Comparison of ENCODE assay signal across 17 mouse cellular contexts in genomic region chr1:51875462-51876225, GRCm38 (mm10). TPM values are rescaled to one million over a fixed set of nuclear protein-coding genes. Genes with fewer than 3 reads are reported as not detected.
A peak's percentile ranks its signal among the peaks of the same experiment; 100 is the strongest.
DNase-seq lines count a peak whose midpoint lies in the region; ATAC-seq lines count a peak whose summit lies in the region.
"Had no signal": no experiment of that assay in that cellular context is flagged by ENCODE, and none has a peak within 500 bp of the region (broad histone marks: within the 10 kb centered on the region; RNA-seq: fewer than 3 reads in every experiment).

No protein-coding gene starts in this region.

- no peak overlapping the region for H3K9ac ChIP-seq in heart, embryonic 13.5 days
- H3K9ac ChIP-seq: heart, embryonic 12.5 days; intestine, embryonic 15.5 days; midbrain, embryonic 12.5 days had no signal

- no peaks in the 10 kb centered on the region for H3K27me3 ChIP-seq in heart, embryonic 13.5 days (replicated peaks)
- H3K27me3 ChIP-seq: heart, embryonic 12.5 days; intestine, embryonic 15.5 days; midbrain, embryonic 12.5 days had no signal

- no peak for DNase-seq in heart, postnatal 36 days
- peak; percentile 41 to 54 for DNase-seq in right cerebral cortex, postnatal 10 days (ENCODE audit: low spot score in 2 of 2)
- no peak for DNase-seq in right cerebral cortex, postnatal 4 days
- DNase-seq in naive thymus-derived CD4-positive, alpha-beta T cell, adult 2 months (ENCODE audit: low read depth) = peak; percentile 13
- no peak for DNase-seq in kidney, adult 11 months
- no peak for DNase-seq in urinary bladder, postnatal 10 days (ENCODE audit: low spot score)
- DNase-seq: B cell, adult 2 months; cerebellum, adult 18-20 months; kidney, postnatal 10 days; lung, adult 2 months had no signal

- intact Hi-C loops in heart, postnatal 36 days (cut with DNase I) = loop anchor here (5.0 kb wide), 1 partner anchor 37 kb away; no protein-coding TSS in a partner anchor

- H3K4me1 ChIP-seq in heart, embryonic 13.5 days = peaks cover 60% of the 10 kb centered on the region

- no peak overlapping the region for H3K4me3 ChIP-seq in heart, embryonic 13.5 days
- H3K4me3 ChIP-seq: erythroblast, embryonic 14.5 days; heart, embryonic 12.5 days; intestine, embryonic 15.5 days; midbrain, embryonic 12.5 days had no signal

- no peak for ATAC-seq in heart, embryonic 13.5 days (ENCODE audit: extremely low read depth, insufficient number of reproducible peaks, low FRiP score, low TSS enrichment)
- no peak for ATAC-seq in cerebellum, adult (ENCODE audit: insufficient number of reproducible peaks, low FRiP score, low TSS enrichment)
- ATAC-seq: intestine, embryonic 15.5 days had no signal

- H3K36me3 ChIP-seq in heart, embryonic 13.5 days = no peaks in the 10 kb centered on the region
- H3K36me3 ChIP-seq: heart, embryonic 12.5 days; intestine, embryonic 15.5 days; midbrain, embryonic 12.5 days had no signal

- H3K9me3 ChIP-seq in heart, embryonic 13.5 days = no peaks in the 10 kb centered on the region
- H3K9me3 ChIP-seq: heart, embryonic 12.5 days; intestine, embryonic 15.5 days; midbrain, embryonic 12.5 days had no signal

- 73% methylated on average over 15 of the region's 15 CpGs for WGBS in heart, embryonic 13.5 days

- H3K4me2 ChIP-seq in heart, embryonic 13.5 days = no peak overlapping the region
- H3K4me2 ChIP-seq: heart, embryonic 12.5 days; intestine, embryonic 15.5 days; midbrain, embryonic 12.5 days had no signal

- peak overlapping the region; percentile 42; the same call in 1 of the 2 replicates for H3K27ac ChIP-seq in heart, embryonic 13.5 days (replicated peaks)
- H3K27ac ChIP-seq: intestine, embryonic 15.5 days; macrophage; midbrain, embryonic 12.5 days had no signal

RNA-seq across cellular contexts. Expression of gene Myo1b, which starts 40.2 kb away (rescaled TPM):
- polyA plus RNA-seq in heart, embryonic 13.5 days (2015; fragmentation: Nextera tagmentation; extraction: Ambion mirVana) = 33.5 and 33.7 TPM in 2 replicates
- 10 to 100 TPM; 25.3 to 30.9 TPM for total RNA-seq in heart, postnatal 36 days (2021)
- polyA plus RNA-seq: erythroblast, embryonic 14.5 days had no signal

Comparison
In these comparisons a context has a peak if more than half of its experiments do, and no peak if none do; other contexts are left out.
1. DNase-seq: peak in right cerebral cortex, postnatal 10 days (2 of 2) and naive thymus-derived CD4-positive, alpha-beta T cell, adult 2 months (single experiment); none in heart, postnatal 36 days (0 of 2), right cerebral cortex, postnatal 4 days (single experiment), kidney, adult 11 months (single experiment) and urinary bladder, postnatal 10 days (single experiment).